Mouse (Mus musculus) heart, adult 2 months (tissue): ENCODE data around the gene Gm36864. TPM values are rescaled to one million over a fixed set of nuclear protein-coding genes. Genes with fewer than 3 reads are reported as not detected.

ENCODE experiments used
- DNase-seq, 2 experiments: peaks; one replicate each; pipeline ENCODE4 v3.0.0; 2021
- H3K27ac ChIP-seq: fragments of 200-600 bp; 2 replicates; pipeline ENCODE4 v1.8.1; 2022
- H3K27me3 ChIP-seq: fragments of 200-500 bp; 2 replicates; pipeline ENCODE4 v1.6.1; 2012; ENCODE audit warnings: mild to moderate bottlenecking, low read length, inconsistent platforms, mixed read lengths; ENCODE audit not compliant: control insufficient read depth, insufficient read depth
- H3K36me3 ChIP-seq: fragments of 200-500 bp; 2 replicates; pipeline ENCODE4 v1.6.1; 2012; ENCODE audit warnings: low read length, inconsistent platforms; ENCODE audit not compliant: control insufficient read depth, insufficient read depth
- H3K4me1 ChIP-seq: fragments of 200-500 bp; 2 replicates; pipeline ENCODE4 v1.6.1; 2011; ENCODE audit warnings: low read length; ENCODE audit not compliant: control insufficient read depth, insufficient read depth
- H3K4me3 ChIP-seq: fragments of 200-600 bp; 2 replicates; pipeline ENCODE4 v1.8.1; 2022
- H3K79me2 ChIP-seq: fragments of 200-500 bp; replicated peaks from 2 replicates; pipeline ENCODE4 v1.6.1; 2012; ENCODE audit warnings: mild to moderate bottlenecking, inconsistent platforms, low read length, moderate library complexity, mixed read lengths; ENCODE audit not compliant: control insufficient read depth, insufficient read depth
- H3K9ac ChIP-seq: fragments of 200-500 bp; 2 replicates; pipeline ENCODE4 v1.6.1; 2012; ENCODE audit warnings: low read depth, mild to moderate bottlenecking, control low read depth, inconsistent platforms, low read length, mixed read lengths
- CTCF ChIP-seq: fragments of 200-600 bp; IDR thresholded peaks from 2 replicates; pipeline ENCODE4 v1.8.1; 2022; ENCODE audit warnings: antibody characterized with exemption, mild to moderate bottlenecking, moderate library complexity
- EP300 ChIP-seq: fragments of 200-500 bp; IDR thresholded peaks from 2 replicates; pipeline ENCODE4 v1.6.1; 2011; ENCODE audit warnings: low read depth, low read length, control low read depth; ENCODE audit not compliant: insufficient read depth
- POLR2A ChIP-seq: fragments of 200-500 bp; IDR thresholded peaks from 2 replicates; pipeline ENCODE4 v1.6.1; 2011; ENCODE audit warnings: mild to moderate bottlenecking, low read depth, low read length, control low read depth; ENCODE audit not compliant: insufficient read depth
- WGBS: fragments of 180-500 bp; shearing (Covaris S2); methylation state at CpG from one replicate; pipeline ENCODE4 v1.1.7; 2018; 5-methylcytosine and 5-hydroxymethylcytosine counted together
- intact Hi-C: fragments of 180-260 bp; cut with DNase I; formaldehyde crosslinking; loops from one replicate; pipeline ENCODE4 v1.15.1; 2025
- polyA plus RNA-seq: library from polyadenylated mRNA; depleted of rRNA; stranded (reverse); fragments of >200 nt; gene quantifications from 2 replicates; pipeline ENCODE4 v1.2.3, GENCODE M21; 2012
- total RNA-seq, 2 experiments: library from RNA; stranded (reverse); gene quantifications; 2 replicates each; pipeline ENCODE4 v1.2.3; 2021

Gm36864 gene
- total and polyA plus RNA-seq, 3 experiments = not detected

DNA sequence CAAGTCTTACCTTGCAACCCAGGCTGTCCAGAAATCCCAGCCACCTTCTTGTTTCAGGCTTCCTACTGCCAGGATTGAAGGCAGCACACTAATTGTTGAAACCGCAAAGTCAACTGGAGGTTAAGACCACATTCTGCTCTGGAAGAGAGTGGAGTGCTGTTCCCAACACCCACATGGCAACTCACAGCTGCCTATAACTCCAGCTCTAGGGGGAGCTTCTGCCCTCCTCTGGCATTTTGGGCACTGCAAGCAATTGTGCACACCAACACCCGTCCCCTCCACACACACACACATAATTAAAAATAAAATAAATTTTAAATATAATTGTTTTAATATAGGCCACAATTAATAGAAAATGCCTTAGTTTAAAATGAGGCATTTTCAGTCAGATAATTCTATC is 5.2 kb downstream of the Gm36864 start:
- peaks cover 1% of the 10 kb centered on the region for H3K4me1 ChIP-seq
- intact Hi-C loops = loop anchor here (10.0 kb wide), 1 partner anchor 64 kb away; the partner anchor contains the start of gene Clec11a
- TF ChIP-seq EP300 (no peak), CTCF (no peak), POLR2A (no peak)
- H3K79me2 ChIP-seq = no peaks in the 10 kb centered on the region
- H3K27ac ChIP-seq = no peak overlapping the region
- DNase-seq = no peak
- H3K27me3 ChIP-seq = no peaks in the 10 kb centered on the region
- no peak overlapping the region for H3K4me3 ChIP-seq
- WGBS = 72% methylated on average over 2 of the region's 2 CpGs
- no peak overlapping the region for H3K9ac ChIP-seq
- no peaks in the 10 kb centered on the region for H3K36me3 ChIP-seq

DNA sequence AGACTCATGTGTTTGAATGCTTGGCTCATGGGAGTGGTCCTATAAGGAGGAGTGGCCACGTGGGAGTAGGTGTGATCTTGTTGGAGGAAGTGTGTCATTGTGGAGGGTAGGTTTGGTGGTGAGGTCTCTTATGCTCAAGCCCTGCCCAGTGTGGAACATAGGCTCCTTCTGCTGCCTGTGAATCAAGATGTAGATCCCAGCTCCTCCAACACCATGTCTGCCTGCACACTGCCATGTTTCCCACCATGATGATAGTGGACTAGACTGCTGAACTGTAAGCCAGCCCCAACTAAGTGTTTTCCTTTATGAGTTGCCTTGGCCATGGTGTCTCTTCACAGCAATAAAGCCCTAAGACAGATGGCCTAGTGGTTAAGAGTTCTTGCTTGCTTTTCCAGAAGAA is 8.1 kb downstream of the Gm36864 start:
- Histone ChIP-seq H3K4me3 (no peak overlapping the region), H3K9ac (no peak overlapping the region), H3K36me3 (0 out of 2 replicates have a peak, but pooled peaks cover 2% of the 10 kb centered on the region), H3K27ac (no peak overlapping the region), H3K4me1 (peaks cover 1% of the 10 kb centered on the region), H3K79me2 (0 out of 2 replicates have a peak, but pooled peaks cover 1% of the 10 kb centered on the region), H3K27me3 (no peaks in the 10 kb centered on the region)
- intact Hi-C loops = loop anchor here (10.0 kb wide), 1 partner anchor 61 kb away; the partner anchor contains the start of gene Clec11a
- whole genome bisulfite sequencing = 50% methylated on average over 1 of the region's 1 CpGs
- TF ChIP-seq CTCF (no peak), POLR2A (no peak), EP300 (no peak)
- no peak for DNase-seq

DNA sequence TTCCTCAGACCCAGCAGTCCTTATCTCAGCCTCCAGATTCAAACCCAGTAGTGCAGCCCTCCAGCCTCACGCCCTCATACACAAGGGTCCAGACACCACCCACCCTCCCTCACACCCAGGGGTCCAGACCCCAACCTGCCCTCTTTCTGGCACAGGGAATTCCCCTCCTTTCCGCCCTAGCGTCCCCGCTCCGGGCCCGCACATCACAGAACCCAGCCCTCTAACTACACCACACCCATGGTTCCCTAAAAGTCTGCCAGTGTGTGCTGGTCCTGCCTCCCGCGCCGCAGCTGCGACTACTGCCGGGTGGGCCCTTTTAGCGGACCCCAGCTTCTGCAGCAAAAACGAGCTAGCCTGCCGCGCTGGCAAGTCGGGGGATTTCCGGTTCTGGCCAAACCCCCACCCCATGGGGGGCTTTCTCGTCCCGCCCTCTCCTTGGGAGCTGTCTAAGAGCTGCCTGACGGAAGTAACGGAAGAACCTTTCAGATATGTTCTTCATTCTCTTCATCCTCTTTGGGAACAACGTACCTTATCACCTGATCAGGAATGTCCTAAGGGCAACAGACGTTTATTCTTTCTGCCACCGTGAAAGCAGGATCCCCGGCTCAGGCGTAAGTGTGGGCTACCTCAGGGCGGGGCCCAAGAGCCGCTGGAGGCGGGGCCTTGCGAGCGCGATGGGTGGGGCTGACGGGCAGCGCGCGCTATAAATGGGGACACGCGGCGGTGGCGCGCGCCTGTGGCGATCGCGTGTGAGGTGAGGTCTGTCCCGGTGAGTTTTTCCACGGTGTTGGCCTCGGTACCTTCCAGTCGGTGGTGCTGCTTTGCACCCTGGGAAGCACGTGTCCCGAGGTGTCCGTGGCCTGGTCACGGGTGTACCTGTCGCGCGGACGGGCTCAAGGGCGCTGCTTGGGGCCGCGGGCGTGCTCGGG is 10.3 kb downstream of the Gm36864 start, which contains the start of the genes 1700028J19Rik and 2410002F23Rik:
Gene 1700028J19Rik (minus strand): TSS at position 641 of the 929 bp plus-strand sequence.
Gene 2410002F23Rik (plus strand): TSS at position 668 of the 929 bp plus-strand sequence.
- Histone ChIP-seq H3K4me3 (peak within 1 kb of the TSS; percentile 97), H3K27ac (peak within 1 kb of the TSS; percentile 99), H3K27me3 (no peaks in the 10 kb centered on the region), H3K9ac (peak within 1 kb of the TSS; percentile 91), H3K4me1 (peaks cover 1% of the 10 kb centered on the region), H3K36me3 (0 out of 2 replicates have a peak, but pooled peaks cover 2% of the 10 kb centered on the region), H3K79me2 (0 out of 2 replicates have a peak, but pooled peaks cover 1% of the 10 kb centered on the region)
- intact Hi-C loops = loop anchor here (5.0 to 10.0 kb wide), 3 partner anchors 58 to 306 kb away; partner anchors contain the start of genes Aspdh, Clec11a, Josd2 and Nr1h2
- under 1% methylated on average over 58 of the region's 62 CpGs for WGBS
- DNase-seq = peak; percentile 91 to 96
- TF ChIP-seq POLR2A (peak; percentile 94), CTCF (no peak; the same call in 1 of the 2 replicates), EP300 (0 out of 2 replicates have a peak, but pooled peaks have one; percentile 37)

DNA sequence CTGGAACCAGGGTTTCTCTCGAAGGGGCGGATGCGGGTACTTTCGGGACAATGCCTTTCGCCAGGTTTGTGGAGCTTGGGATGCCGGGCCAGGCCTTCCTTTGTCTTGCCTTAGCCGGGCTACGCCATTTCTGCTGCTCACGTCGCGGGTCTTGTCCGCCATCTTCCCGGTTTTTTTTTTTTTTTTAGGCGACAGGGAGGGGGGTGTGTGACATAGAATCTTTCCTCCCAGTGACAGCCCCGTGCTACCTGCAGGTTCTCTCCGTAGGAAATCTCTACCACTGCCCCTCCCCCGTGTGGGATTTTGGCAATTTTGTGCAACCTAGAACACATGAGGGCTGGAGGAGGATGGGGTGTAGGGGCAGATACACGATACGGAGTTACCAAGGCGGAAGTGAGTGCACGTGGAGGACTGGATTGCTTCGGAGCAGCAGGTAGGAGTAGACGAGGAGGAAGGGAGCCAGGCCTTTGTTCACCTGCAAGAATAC is 11.1 kb downstream of the Gm36864 start:
- peak overlapping the region; percentile 91 for H3K9ac ChIP-seq
- DNase-seq = no peak
- no peaks in the 10 kb centered on the region for H3K27me3 ChIP-seq
- peaks cover 1% of the 10 kb centered on the region for H3K4me1 ChIP-seq
- peak overlapping the region; percentile 99 for H3K27ac ChIP-seq
- under 1% methylated on average over 23 of the region's 23 CpGs for WGBS
- TF ChIP-seq CTCF (no peak), POLR2A (no peak), EP300 (no peak)
- intact Hi-C loops = loop anchor here (5.0 to 10.0 kb wide), 3 partner anchors 58 to 305 kb away; partner anchors contain the start of genes Aspdh, Clec11a, Josd2 and Nr1h2
- H3K4me3 ChIP-seq = peak overlapping the region; percentile 97
- 0 out of 2 replicates have a peak, but pooled peaks cover 1% of the 10 kb centered on the region for H3K79me2 ChIP-seq
- H3K36me3 ChIP-seq = 0 out of 2 replicates have a peak, but pooled peaks cover 2% of the 10 kb centered on the region

DNA sequence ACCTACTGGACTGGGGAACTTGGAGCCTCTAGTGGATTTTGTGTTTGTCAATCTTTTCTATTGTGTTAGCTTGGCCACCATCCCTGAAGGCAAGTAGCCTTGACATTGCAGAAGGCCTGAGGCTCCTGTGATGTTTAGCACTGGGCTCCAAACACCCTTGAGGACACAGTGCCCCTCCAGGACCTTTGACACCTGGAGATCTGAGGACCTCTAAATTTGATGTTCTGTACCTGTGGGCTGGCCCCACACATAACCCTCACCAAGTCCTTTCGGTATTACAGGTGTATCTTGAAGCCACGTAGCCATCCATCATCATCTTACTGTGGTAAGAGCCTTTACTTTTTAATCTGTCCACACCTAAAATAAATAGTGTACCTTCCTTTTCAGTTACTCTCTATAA is 12.0 kb downstream of the Gm36864 start:
- 0 out of 2 replicates have a peak, but pooled peaks cover 2% of the 10 kb centered on the region for H3K36me3 ChIP-seq
- no peak overlapping the region for H3K9ac ChIP-seq
- no peak overlapping the region for H3K4me3 ChIP-seq
- 97% methylated on average over 2 of the region's 2 CpGs for WGBS
- DNase-seq = no peak
- no peak overlapping the region for H3K27ac ChIP-seq
- intact Hi-C loops = loop anchor here (5.0 to 10.0 kb wide), 3 partner anchors 57 to 304 kb away; partner anchors contain the start of genes Aspdh, Clec11a, Josd2 and Nr1h2
- TF ChIP-seq POLR2A = no peak
- no peak for TF ChIP-seq CTCF
- TF ChIP-seq EP300 = no peak
- no peaks in the 10 kb centered on the region for H3K27me3 ChIP-seq
- peaks cover 1% of the 10 kb centered on the region for H3K4me1 ChIP-seq
- H3K79me2 ChIP-seq = 0 out of 2 replicates have a peak, but pooled peaks cover 1% of the 10 kb centered on the region
